Mouse (Mus musculus): ENCODE measurements at regions not wholly inside any gene's neighbourhood (a gene's known extent, or its start where the extent isn't known, plus 50 kb on each side); places are given as distances from the start of the nearest gene placed in this dataset.
"Not testable (repeated sequence)": the region's sequence is repeated elsewhere in the genome, so short reads cannot be mapped to it uniquely, and the experiment has no call there.

DNA sequence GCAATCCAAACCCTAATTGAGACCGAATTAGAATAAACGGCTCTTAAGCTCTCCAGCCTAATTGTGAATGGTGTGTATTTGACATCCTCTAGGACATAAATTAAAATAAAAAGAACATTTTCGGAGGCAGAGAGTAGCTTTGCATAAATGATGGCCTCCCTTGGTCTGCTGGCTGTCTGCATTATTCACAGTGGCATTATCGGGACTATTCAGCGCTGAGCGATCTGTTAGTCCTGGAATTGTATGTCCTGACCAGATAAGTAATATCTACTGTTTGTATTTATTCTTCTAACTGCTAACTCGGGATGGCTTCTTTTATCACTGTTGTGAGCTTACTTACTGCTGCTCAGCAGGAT lies 299.6 kb downstream of the Chl1 start:
- peak; percentile 10 for DNase-seq (ENCODE audit: extremely low spot score)

DNA sequence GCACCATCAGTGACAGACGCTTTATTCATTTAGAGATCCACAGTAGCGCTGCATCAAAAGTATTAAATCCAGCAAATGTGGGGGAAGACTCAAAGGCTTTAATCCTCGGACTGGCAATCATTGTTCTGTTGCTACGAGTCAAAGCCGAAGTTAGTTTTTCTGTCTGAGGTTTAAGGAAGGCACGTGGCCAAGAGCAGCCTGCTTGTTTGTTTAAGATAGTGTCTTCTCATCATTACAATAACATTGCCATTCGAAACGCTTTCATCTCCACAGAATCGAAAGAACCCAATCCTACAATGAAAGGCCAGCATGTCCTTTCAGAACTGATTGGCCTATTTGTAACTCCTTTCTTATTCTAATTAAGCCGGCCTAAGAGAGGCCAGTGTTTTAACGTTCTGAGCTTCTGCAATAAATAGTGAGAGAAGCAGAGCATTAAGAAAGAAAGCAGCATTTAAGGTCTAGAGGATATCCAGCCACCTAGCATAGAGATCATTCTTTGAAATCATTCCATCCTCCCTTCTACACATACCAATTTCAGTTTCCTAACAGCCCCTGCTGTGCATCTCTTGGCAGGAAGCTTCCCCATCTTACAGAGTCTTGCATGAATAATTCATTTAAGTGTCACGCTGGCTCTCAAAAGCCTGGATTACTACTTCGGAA lies 300.1 kb downstream of the Chl1 start:
- DNase-seq (ENCODE audit: extremely low spot score): peak; percentile 14

DNA sequence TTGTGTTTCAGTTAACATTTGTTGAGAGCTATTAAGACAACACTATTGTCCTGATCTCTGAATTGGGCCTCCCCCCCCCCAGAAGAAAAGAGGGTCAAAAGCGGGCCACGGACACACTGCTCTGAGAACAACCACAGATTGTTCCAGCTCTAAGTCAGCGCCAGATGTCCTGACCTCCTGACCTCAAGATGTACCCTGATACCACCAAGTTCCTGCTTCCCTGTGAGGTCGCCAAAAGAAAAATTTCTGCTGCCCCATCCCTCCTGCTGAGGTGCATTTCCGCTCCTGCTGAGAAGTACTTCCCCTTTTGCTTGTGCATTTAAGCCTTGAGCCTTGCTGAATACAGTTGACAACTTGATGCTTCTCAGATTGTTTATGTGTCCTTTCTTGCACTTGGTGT lies 306.0 kb downstream of the Chl1 start:
- DNase-seq (ENCODE audit: extremely low spot score): not testable (repeated sequence)

DNA sequence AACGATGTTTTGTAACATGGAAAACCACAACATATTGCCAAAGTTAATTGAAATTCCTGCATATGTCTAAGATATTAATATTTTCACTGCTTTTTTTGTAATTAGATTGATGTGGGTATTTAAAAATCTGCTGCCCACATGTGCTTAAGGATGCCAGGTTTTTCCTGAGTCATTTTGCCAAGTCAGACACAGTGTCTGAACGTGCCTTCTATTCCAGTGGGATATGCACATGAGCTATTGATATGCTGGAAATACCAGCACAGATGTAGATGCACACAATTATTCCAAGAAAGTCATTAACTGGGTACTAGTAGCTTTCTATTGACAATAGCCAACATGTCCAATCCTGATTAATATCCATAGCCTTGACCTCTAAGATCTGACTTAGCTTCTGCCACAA lies 315.7 kb downstream of the Chl1 start:
- DNase-seq (ENCODE audit: extremely low spot score): no peak

DNA sequence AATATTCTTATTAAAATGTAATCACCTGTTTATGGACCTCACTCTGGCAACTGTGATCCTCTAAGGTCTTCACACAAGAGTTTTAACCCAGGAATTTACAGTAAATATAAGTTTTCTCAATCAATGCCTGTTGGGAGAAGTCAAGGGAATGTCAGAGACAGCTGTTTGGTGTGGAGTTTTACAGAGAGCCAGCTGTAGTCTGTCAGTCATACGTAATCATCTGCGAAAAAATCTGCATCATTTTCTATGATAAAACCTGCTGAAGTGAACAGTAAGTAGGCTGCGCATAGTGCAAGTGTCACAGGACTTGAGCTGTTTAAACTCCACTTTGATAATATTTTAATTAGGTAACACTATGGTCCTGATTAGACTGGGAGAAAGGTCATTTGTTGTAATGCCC lies 317.2 kb downstream of the Chl1 start:
- DNase-seq (ENCODE audit: extremely low spot score): no peak

DNA sequence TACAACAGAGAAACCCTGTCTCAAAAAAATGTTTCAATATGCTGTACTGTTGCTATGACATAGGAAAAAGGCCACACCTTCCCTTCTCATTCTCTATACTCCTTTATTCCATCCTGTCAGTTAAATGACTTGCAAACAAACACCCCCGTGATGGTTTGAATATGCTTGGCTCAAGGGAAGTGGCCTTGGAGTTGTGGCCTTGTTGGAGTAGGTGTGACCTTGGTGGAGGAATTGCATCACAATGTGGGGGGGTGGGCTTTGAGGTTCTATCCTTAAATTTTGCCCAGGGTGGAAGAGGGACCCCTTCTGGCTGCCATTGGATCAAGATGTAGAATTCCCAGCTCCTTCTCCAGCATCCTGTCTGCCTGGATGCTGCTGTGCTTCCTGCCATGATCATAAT lies 318.5 kb downstream of the Chl1 start:
- no peak for DNase-seq (ENCODE audit: extremely low spot score)

GRCm38 (mm10) chr6:103832301-103832700 lies 321.9 kb downstream of the Chl1 start:
- no peak for DNase-seq (ENCODE audit: extremely low spot score)

- no peak for DNase-seq (ENCODE audit: extremely low spot score)
Observed at GRCm38 (mm10) chr6:103832808-103833207, 322.4 kb downstream of the Chl1 start.

GRCm38 (mm10) chr6:103833501-103834132 lies 323.2 kb downstream of the Chl1 start:
- DNase-seq (ENCODE audit: extremely low spot score): peak; percentile 41

GRCm38 (mm10) chr6:103834726-103835229 lies 324.4 kb downstream of the Chl1 start:
- DNase-seq (ENCODE audit: extremely low spot score): no peak

DNA sequence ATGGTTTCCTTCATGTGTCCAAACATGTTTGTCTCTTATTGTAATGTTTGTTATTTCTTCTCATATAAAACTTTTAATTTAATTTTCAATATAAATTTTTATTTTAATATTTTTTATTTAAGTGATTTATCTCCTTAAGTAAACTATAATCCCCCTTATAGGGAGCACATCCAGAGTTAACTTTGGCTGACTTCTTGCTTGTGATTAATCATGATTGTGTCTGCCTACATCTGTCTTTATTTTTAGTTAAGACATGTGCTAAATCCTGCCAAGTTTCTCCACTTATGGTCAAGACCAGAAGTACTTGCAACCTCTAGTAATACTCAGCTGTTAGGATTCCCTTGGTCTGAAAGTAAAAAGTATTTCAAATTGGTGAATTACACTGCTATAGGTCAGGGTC lies 349.4 kb downstream of the Chl1 start:
- no peak for DNase-seq (ENCODE audit: extremely low spot score)

- DNase-seq (ENCODE audit: extremely low spot score): no peak
Observed at GRCm38 (mm10) chr6:103893455-103893854, 383.1 kb downstream of the Chl1 start.

DNA sequence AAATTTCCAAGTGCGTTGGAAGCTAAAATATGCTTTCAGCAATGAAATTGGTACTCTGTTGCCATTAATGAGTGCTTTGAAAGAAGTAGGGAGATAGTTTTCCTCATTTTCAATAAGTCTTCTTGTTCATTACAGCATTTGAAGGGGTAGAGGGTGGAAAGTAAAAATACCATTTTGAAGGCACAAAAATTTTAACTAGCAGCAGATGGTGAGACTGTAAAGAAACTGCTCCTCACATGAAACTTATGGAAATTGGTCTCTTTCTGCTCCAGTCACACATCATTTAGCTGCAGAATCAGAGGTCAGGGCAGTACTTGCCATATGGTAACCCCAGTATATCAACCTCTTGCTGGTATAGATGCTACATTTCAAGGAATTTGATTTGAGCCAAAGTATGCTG lies 414.1 kb downstream of the Chl1 start:
- DNase-seq (ENCODE audit: extremely low spot score): no peak

DNA sequence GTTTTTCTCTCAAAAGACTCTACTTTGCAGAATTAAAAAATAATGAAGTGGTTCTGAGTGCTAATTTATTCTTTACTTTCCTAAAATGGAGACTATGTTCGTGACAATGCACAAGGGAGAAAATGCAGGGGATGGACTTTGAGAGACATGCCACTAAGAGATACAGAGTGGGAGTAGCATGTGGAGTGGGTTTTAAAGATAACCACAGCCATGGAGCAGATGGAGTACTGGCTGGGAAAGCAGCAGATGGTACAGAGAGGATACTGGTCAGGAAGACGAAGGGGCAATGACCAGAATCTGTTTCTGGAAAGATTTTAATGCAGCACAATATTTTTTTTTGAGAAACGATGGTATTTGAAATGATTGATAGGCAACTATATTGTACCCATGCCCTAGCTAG lies 416.7 kb downstream of the Chl1 start:
- no peak for DNase-seq (ENCODE audit: extremely low spot score)

DNA sequence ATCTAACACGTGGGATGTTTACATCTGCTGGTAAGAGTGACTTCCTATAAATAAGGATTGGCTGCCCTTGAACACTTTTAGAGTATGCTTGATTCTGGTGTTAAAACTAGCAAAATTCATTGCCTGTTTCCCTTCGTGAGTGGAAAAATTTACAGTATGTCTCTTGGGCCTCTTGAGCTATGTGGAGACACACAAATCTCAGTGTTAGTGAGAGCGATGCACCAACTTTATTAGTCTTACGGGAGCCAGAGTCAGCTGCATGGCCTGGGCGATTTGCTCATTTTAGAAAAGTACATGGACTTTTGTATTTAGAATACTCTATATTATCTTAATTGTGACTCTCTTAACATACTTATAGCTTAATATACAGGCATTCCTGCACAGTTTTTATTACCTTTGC lies 430.0 kb downstream of the Chl1 start:
- DNase-seq (ENCODE audit: extremely low spot score): no peak

- DNase-seq (ENCODE audit: extremely low spot score): no peak
Observed at GRCm38 (mm10) chr6:103944361-103944760, 434.0 kb downstream of the Chl1 start.

- DNase-seq (ENCODE audit: extremely low spot score): no peak
Observed at GRCm38 (mm10) chr6:103947474-103947873, 437.1 kb downstream of the Chl1 start.

GRCm38 (mm10) chr6:103953134-103953771 lies 442.9 kb downstream of the Chl1 start:
- no peak for DNase-seq (ENCODE audit: extremely low spot score)

DNA sequence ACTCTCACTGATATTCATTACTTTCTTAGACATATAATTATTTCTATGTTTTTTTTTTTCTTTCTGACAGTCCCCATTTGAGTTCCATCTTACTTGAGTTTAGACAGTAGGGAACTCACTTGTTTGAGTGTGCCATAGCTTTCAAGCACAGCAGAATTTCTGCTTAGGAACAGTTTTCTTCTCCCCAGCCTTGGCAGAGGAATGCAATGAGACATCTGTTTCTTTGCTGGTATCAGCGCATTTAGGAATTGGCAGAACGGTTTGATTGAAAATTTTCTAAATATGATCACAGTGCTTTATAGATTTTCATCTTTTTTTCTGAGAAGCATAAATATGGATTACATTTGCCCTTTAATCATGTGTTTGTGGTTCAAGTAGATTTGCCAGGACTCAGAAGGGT lies 448.6 kb downstream of the Chl1 start:
- no peak for DNase-seq (ENCODE audit: extremely low spot score)

DNA sequence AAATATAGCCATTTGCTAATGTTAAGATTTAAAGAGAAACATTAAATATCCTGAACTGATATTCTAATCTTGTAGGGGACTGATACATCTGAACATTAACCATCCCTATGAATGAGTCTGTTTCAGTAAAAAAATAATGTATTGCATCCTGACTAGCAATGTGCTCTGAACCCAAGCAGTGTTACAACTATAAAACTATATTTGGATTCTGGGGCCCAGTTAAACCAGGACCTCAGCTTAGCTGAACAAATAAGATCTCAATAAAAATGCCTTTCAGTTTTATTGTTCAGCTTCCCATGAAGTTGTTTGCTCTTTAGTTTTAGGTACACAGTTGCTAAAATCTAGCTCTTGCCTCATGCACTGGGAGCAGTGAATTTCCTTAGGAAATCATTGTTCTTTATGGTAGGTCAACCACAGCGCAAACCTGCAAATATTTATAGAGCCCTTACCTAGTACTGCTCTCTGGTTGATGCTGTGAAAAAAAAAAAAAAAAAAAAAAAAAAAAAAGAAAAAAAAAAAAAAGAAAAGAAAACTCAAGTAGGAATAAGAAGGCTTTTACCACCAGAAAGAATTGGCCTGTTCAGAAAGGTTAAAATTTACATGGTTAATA lies 457.5 kb downstream of the Chl1 start:
- no peak for DNase-seq (ENCODE audit: extremely low spot score)

GRCm38 (mm10) chr6:103999186-103999585 lies 488.8 kb downstream of the Chl1 start:
- DNase-seq (ENCODE audit: extremely low spot score): no peak

- peak; percentile 71 for DNase-seq (ENCODE audit: extremely low spot score)
Observed at GRCm38 (mm10) chr6:104028439-104029091, 464.0 kb upstream of the Cntn6 start.
